Mouse (Mus musculus) megakaryocyte, adult 5-6 weeks (primary cell): Measurements from ENCODE around the gene Ugt1a1. TPM values are rescaled to one million over a fixed set of nuclear protein-coding genes. Genes with fewer than 3 reads are reported as not detected.

Experiments
- total RNA-seq, 2 experiments: library from RNA; stranded (forward) in 1 of 2; stranded (reverse) in 1 of 2; fragments of 153-499, 151-499 nt in 1 of 2; fragments of 221-1000, 200-1000 nt in 1 of 2; gene quantifications; 2 replicates each; pipeline versions ENCODE4 v1.2.3 to v1.2.4; 2015 to 2017

Gene Ugt1a1
- total RNA-seq, 2 experiments from 2014 or later: 0.29 TPM; not detected in 1

Other genes starting within 250 kb of the Ugt1a1 start
- 7.0 and 8.8 TPM in 2 replicates for gene Usp40, start 203.4 kb upstream of the Ugt1a1 start, total RNA-seq (2015)
- 12.8 and 18.9 TPM in 2 replicates for gene Usp40, start 203.4 kb upstream of the Ugt1a1 start, total RNA-seq (2017)
- not detected in 2 replicates for gene Ugt1a10, start 156.6 kb upstream of the Ugt1a1 start, total RNA-seq (2015)
- not detected in 2 replicates for gene Ugt1a10, start 156.6 kb upstream of the Ugt1a1 start, total RNA-seq (2017)
- not detected in 2 replicates for gene Ugt1a9, start 141.2 kb upstream of the Ugt1a1 start, total RNA-seq (2015)
- not detected in 2 replicates for gene Ugt1a9, start 141.2 kb upstream of the Ugt1a1 start, total RNA-seq (2017)
- not detected in 2 replicates for gene Ugt1a8, start 124.1 kb upstream of the Ugt1a1 start, total RNA-seq (2015)
- not detected in 2 replicates for gene Ugt1a8, start 124.1 kb upstream of the Ugt1a1 start, total RNA-seq (2017)
- 120 and 121 TPM in 2 replicates for gene Ugt1a7c, start 116.9 kb upstream of the Ugt1a1 start, total RNA-seq (2015)
- 178 and 196 TPM in 2 replicates for gene Ugt1a7c, start 116.9 kb upstream of the Ugt1a1 start, total RNA-seq (2017)
- 3.7 and 6.3 TPM in 2 replicates for gene Ugt1a6b, start 108.7 kb upstream of the Ugt1a1 start, total RNA-seq (2015)
- gene Ugt1a6b, start 108.7 kb upstream of the Ugt1a1 start, total RNA-seq (2017): 4.6 and 6.1 TPM in 2 replicates
- gene Ugt1a6a, start 77.2 kb upstream of the Ugt1a1 start, total RNA-seq (2015): 7.2 and 7.6 TPM in 2 replicates
- gene Ugt1a6a, start 77.2 kb upstream of the Ugt1a1 start, total RNA-seq (2017): 4.6 and 6.5 TPM in 2 replicates
- 4.3 and 6.1 TPM in 2 replicates for gene Ugt1a5, start 45.9 kb upstream of the Ugt1a1 start, total RNA-seq (2015)
- gene Ugt1a5, start 45.9 kb upstream of the Ugt1a1 start, total RNA-seq (2017): 0.28 and 0.84 TPM in 2 replicates
- 2.5 and 4.1 TPM in 2 replicates for gene Ugt1a2, start 11.4 kb upstream of the Ugt1a1 start, total RNA-seq (2015)
- 0.12 and 1.2 TPM in 2 replicates for gene Ugt1a2, start 11.4 kb upstream of the Ugt1a1 start, total RNA-seq (2017)
- gene Dnajb3, start 6.2 kb upstream of the Ugt1a1 start, total RNA-seq (2015): 0.66 TPM in 1 of 2 replicates, not detected in the other
- not detected in 2 replicates for gene Dnajb3, start 6.2 kb upstream of the Ugt1a1 start, total RNA-seq (2017)
- gene Mroh2a, start 15.0 kb downstream of the Ugt1a1 start, total RNA-seq (2015): 0.47 and 1.2 TPM in 2 replicates
- gene Mroh2a, start 15.0 kb downstream of the Ugt1a1 start, total RNA-seq (2017): 0.28 and 0.37 TPM in 2 replicates
- 99.8 and 112 TPM in 2 replicates for gene Hjurp, start 65.7 kb downstream of the Ugt1a1 start, total RNA-seq (2015)
- gene Hjurp, start 65.7 kb downstream of the Ugt1a1 start, total RNA-seq (2017): 174 and 189 TPM in 2 replicates
- gene Trpm8, start 65.7 kb downstream of the Ugt1a1 start, total RNA-seq (2015): not detected in 2 replicates
- gene Trpm8, start 65.7 kb downstream of the Ugt1a1 start, total RNA-seq (2017): not detected in 2 replicates
- gene Spp2, start 195.0 kb downstream of the Ugt1a1 start, total RNA-seq (2015): not detected in 2 replicates
- not detected in 2 replicates for gene Spp2, start 195.0 kb downstream of the Ugt1a1 start, total RNA-seq (2017)